Mouse (Mus musculus): ENCODE data around the gene Cabp4.

- TF ChIP-seq GATA1 (IDR thresholded peaks at IDR 0.05; ENCODE audit: low read length) (no peak), TAL1 (IDR thresholded peaks at IDR 0.05; ENCODE audit: low read length) (no peak)
These were observed 41.2 kb downstream of the Cabp4 start for GRCm38 (mm10) chr19:4102626-4103025.
